Mouse (Mus musculus) splenic B cell, adult 2 months (primary cell): ENCODE data around the gene Dclk1.

Experiments used
- DNase-seq: peaks from one replicate; pipeline ENCODE4 v3.0.0-alpha.2; 2011; ENCODE audit warnings: low read depth, low spot score
- H3K27me3 ChIP-seq: 2 replicates; pipeline ENCODE4 v1.6.1; 2012; ENCODE audit warnings: mild to moderate bottlenecking, low read length, moderate library complexity, mixed read lengths; ENCODE audit not compliant: control insufficient read depth, poor library complexity, insufficient read depth, severe bottlenecking
- H3K36me3 ChIP-seq: 2 replicates; pipeline ENCODE4 v1.6.1; 2012; ENCODE audit warnings: mild to moderate bottlenecking, low read length, moderate library complexity, mixed read lengths; ENCODE audit not compliant: control insufficient read depth, poor library complexity, insufficient read depth, severe bottlenecking

Gene Dclk1

GRCm38 (mm10) chr3:55542310-55542709 is 300.1 kb downstream of the Dclk1 start:
- DNase-seq, result no peak
- Histone ChIP-seq H3K36me3 (no peaks in the 10 kb centered on the region), H3K27me3 (no peaks in the 10 kb centered on the region; the same call in 1 of the 2 replicates)

- Histone ChIP-seq H3K27me3 (no peaks in the 10 kb centered on the region; the same call in 1 of the 2 replicates), H3K36me3 (no peaks in the 10 kb centered on the region)
- DNase-seq, result no peak
These were observed 300.8 kb downstream of the Dclk1 start for GRCm38 (mm10) chr3:55542947-55543346.

GRCm38 (mm10) chr3:55543929-55544684 is 301.9 kb downstream of the Dclk1 start:
- Histone ChIP-seq H3K27me3 (no peaks in the 10 kb centered on the region; the same call in 1 of the 2 replicates), H3K36me3 (no peaks in the 10 kb centered on the region)
- no peak for DNase-seq

GRCm38 (mm10) chr3:55545296-55545695 is 303.1 kb downstream of the Dclk1 start:
- Histone ChIP-seq H3K36me3 (no peaks in the 10 kb centered on the region), H3K27me3 (no peaks in the 10 kb centered on the region; the same call in 1 of the 2 replicates)
- no peak for DNase-seq

GRCm38 (mm10) chr3:55545916-55546315 is 303.8 kb downstream of the Dclk1 start:
- DNase-seq, result no peak
- Histone ChIP-seq H3K36me3 (no peaks in the 10 kb centered on the region), H3K27me3 (no peaks in the 10 kb centered on the region; the same call in 1 of the 2 replicates)

GRCm38 (mm10) chr3:55547106-55547505 is 304.9 kb downstream of the Dclk1 start:
- Histone ChIP-seq H3K36me3 (no peaks in the 10 kb centered on the region), H3K27me3 (no peaks in the 10 kb centered on the region; the same call in 1 of the 2 replicates)
- no peak for DNase-seq

- no peak for DNase-seq
- H3K36me3 ChIP-seq, result no peaks in the 10 kb centered on the region
- no peaks in the 10 kb centered on the region; the same call in 1 of the 2 replicates for H3K27me3 ChIP-seq
These were observed 307.2 kb downstream of the Dclk1 start for GRCm38 (mm10) chr3:55549376-55549775.

- no peak for DNase-seq
- Histone ChIP-seq H3K27me3 (no peaks in the 10 kb centered on the region), H3K36me3 (no peaks in the 10 kb centered on the region)
These were observed 308.8 kb downstream of the Dclk1 start for GRCm38 (mm10) chr3:55550962-55551361.

- no peak for DNase-seq
- H3K36me3 ChIP-seq, result no peaks in the 10 kb centered on the region
- H3K27me3 ChIP-seq, result no peaks in the 10 kb centered on the region
These were observed 309.7 kb downstream of the Dclk1 start for GRCm38 (mm10) chr3:55551912-55552311.

GRCm38 (mm10) chr3:55553031-55553430 is 310.9 kb downstream of the Dclk1 start:
- no peaks in the 10 kb centered on the region for H3K36me3 ChIP-seq
- DNase-seq, result no peak

GRCm38 (mm10) chr3:55555848-55556247 is 313.7 kb downstream of the Dclk1 start:
- no peaks in the 10 kb centered on the region for H3K27me3 ChIP-seq
- DNase-seq, result no peak

More at GRCm38 (mm10) chr3:55553031-55553430, 310.9 kb downstream of the Dclk1 start:
- no peaks in the 10 kb centered on the region for H3K27me3 ChIP-seq

GRCm38 (mm10) chr3:55558570-55558969 is 316.4 kb downstream of the Dclk1 start:
- DNase-seq, result no peak
- Histone ChIP-seq H3K27me3 (no peaks in the 10 kb centered on the region), H3K36me3 (no peaks in the 10 kb centered on the region)

More at GRCm38 (mm10) chr3:55555848-55556247, 313.7 kb downstream of the Dclk1 start:
- H3K36me3 ChIP-seq, result no peaks in the 10 kb centered on the region

- no peaks in the 10 kb centered on the region for H3K36me3 ChIP-seq
- H3K27me3 ChIP-seq, result no peaks in the 10 kb centered on the region
These were observed 325.3 kb downstream of the Dclk1 start for GRCm38 (mm10) chr3:55567476-55567875.

GRCm38 (mm10) chr3:55569539-55569938 is 327.4 kb downstream of the Dclk1 start:
- no peaks in the 10 kb centered on the region for H3K36me3 ChIP-seq

More at GRCm38 (mm10) chr3:55567476-55567875, 325.3 kb downstream of the Dclk1 start:
- no peak for DNase-seq

GRCm38 (mm10) chr3:55571034-55571433 is 328.9 kb downstream of the Dclk1 start:
- no peaks in the 10 kb centered on the region for H3K27me3 ChIP-seq
- no peak for DNase-seq
- no peaks in the 10 kb centered on the region for H3K36me3 ChIP-seq

More at GRCm38 (mm10) chr3:55569539-55569938, 327.4 kb downstream of the Dclk1 start:
- no peak for DNase-seq
- no peaks in the 10 kb centered on the region for H3K27me3 ChIP-seq
